Mouse (Mus musculus): Measurements from ENCODE around the gene Themis2. TPM values are rescaled to one million over a fixed set of nuclear protein-coding genes. Genes with fewer than 3 reads are reported as not detected.

Gene Themis2
- polyA plus RNA-seq, 1 experiment from 2014 or later = 0.71 TPM

GRCm38 (mm10) chr4:132733071-132733770, 63.0 kb downstream of the Themis2 start:
- WGBS = 93% methylated on average over 25 of the region's 25 CpGs
- Histone ChIP-seq H3K9ac (no peak overlapping the region), H3K27ac (no peak overlapping the region), H3K4me1 (replicated peaks; ENCODE audit: control insufficient read depth, insufficient read depth, low read length) (no peaks in the 10 kb centered on the region; the same call in 1 of the 2 replicates), H3K27me3 (ENCODE audit: control insufficient read depth, insufficient read depth, low read length) (no peaks in the 10 kb centered on the region), H3K4me2 (replicated peaks) (no peak overlapping the region), H3K36me3 (replicated peaks; ENCODE audit: control insufficient read depth, insufficient read depth) (0 out of 2 replicates have a peak, but pooled peaks cover under 1% of the 10 kb centered on the region), H3K4me3 (replicated peaks; ENCODE audit: low read length) (no peak overlapping the region), H3K9me3 (ENCODE audit: control insufficient read depth, low read length) (no peaks in the 10 kb centered on the region)
- DNase-seq (ENCODE audit: low spot score) (no peak), ATAC-seq (ENCODE audit: low FRiP score) (no peak)

GRCm38 (mm10) chr4:132732148-132732684, 64.0 kb downstream of the Themis2 start, which contains the start of gene Xkr8:
TSS of gene Xkr8 (minus strand) at chr4:132732546.
- peak within 1 kb of the TSS; percentile 71 for H3K9ac ChIP-seq
- DNase-seq (ENCODE audit: low spot score) (peak; percentile 70), ATAC-seq (ENCODE audit: low FRiP score) (peak; percentile 95)
- H3K4me3 ChIP-seq (replicated peaks; ENCODE audit: low read length) = peak within 1 kb of the TSS; percentile 54
- H3K4me1 ChIP-seq (replicated peaks; ENCODE audit: control insufficient read depth, insufficient read depth, low read length) = no peaks in the 10 kb centered on the region; the same call in 1 of the 2 replicates
- no peaks in the 10 kb centered on the region for H3K27me3 ChIP-seq (ENCODE audit: control insufficient read depth, insufficient read depth, low read length)
- no peaks in the 10 kb centered on the region for H3K9me3 ChIP-seq (ENCODE audit: control insufficient read depth, low read length)
- WGBS = 3% methylated on average over 34 of the region's 34 CpGs
- peak within 1 kb of the TSS; percentile 75 for H3K4me2 ChIP-seq (replicated peaks)
- H3K27ac ChIP-seq = no peak within 1 kb of the TSS
- H3K36me3 ChIP-seq (replicated peaks; ENCODE audit: control insufficient read depth, insufficient read depth) = peaks cover 10% of the 10 kb centered on the region; the same call in 1 of the 2 replicates

Other genes starting within 250 kb of the Themis2 start
- 0.43 and 0.67 TPM in 2 replicates for gene Ptafr, start 232.3 kb downstream of the Themis2 start, polyA plus RNA-seq (2014; fragmentation: Nextera tagmentation; extraction: Ambion mirVana)
- gene Eya3, start 157.4 kb downstream of the Themis2 start, polyA plus RNA-seq (2014; fragmentation: Nextera tagmentation; extraction: Ambion mirVana) = 10.5 and 11.4 TPM in 2 replicates
- 7.4 and 8.8 TPM in 2 replicates for gene Xkr8, start 63.8 kb downstream of the Themis2 start, polyA plus RNA-seq (2014; fragmentation: Nextera tagmentation; extraction: Ambion mirVana)
- gene Smpdl3b, start 39.1 kb downstream of the Themis2 start, polyA plus RNA-seq (2014; fragmentation: Nextera tagmentation; extraction: Ambion mirVana) = 0.68 and 0.99 TPM in 2 replicates
- 37.0 and 46.7 TPM in 2 replicates for gene Rpa2, start 28.1 kb downstream of the Themis2 start, polyA plus RNA-seq (2014; fragmentation: Nextera tagmentation; extraction: Ambion mirVana)
- gene Ppp1r8, start 46.8 kb upstream of the Themis2 start, polyA plus RNA-seq (2014; fragmentation: Nextera tagmentation; extraction: Ambion mirVana) = 49.3 and 62.7 TPM in 2 replicates
- 165 and 181 TPM in 2 replicates for gene Stx12, start 88.1 kb upstream of the Themis2 start, polyA plus RNA-seq (2014; fragmentation: Nextera tagmentation; extraction: Ambion mirVana)
- 37.7 and 39.5 TPM in 2 replicates for gene Fam76a, start 126.2 kb upstream of the Themis2 start, polyA plus RNA-seq (2014; fragmentation: Nextera tagmentation; extraction: Ambion mirVana)
- 0.14 and 0.17 TPM in 2 replicates for gene Fgr, start 177.7 kb upstream of the Themis2 start, polyA plus RNA-seq (2014; fragmentation: Nextera tagmentation; extraction: Ambion mirVana)
- 12.9 and 13.4 TPM in 2 replicates for gene Ahdc1, start 214.9 kb upstream of the Themis2 start, polyA plus RNA-seq (2014; fragmentation: Nextera tagmentation; extraction: Ambion mirVana)